Mouse (Mus musculus) large intestine, adult 2 months (tissue): ENCODE data around the gene Mfsd12. TPM values are rescaled to one million over a fixed set of nuclear protein-coding genes. Genes with fewer than 3 reads are reported as not detected.

Experiments used
- DNase-seq: peaks from one replicate; pipeline ENCODE4 v3.0.0-alpha.2; 2012; ENCODE audit warnings: low read depth, low spot score
- WGBS: fragments of 180-500 bp; shearing (Covaris S2); methylation state at CpG from one replicate; pipeline ENCODE4 v1.1.7; 2018; 5-methylcytosine and 5-hydroxymethylcytosine counted together
- polyA plus RNA-seq: library from polyadenylated mRNA; depleted of rRNA; stranded (reverse); fragments of >200 nt; gene quantifications from 2 replicates; pipeline ENCODE4 v1.2.3, GENCODE M21; 2012; rRNA removed

Mfsd12 gene
- 12.1 and 13.6 TPM in 2 replicates for polyA plus RNA-seq

DNA sequence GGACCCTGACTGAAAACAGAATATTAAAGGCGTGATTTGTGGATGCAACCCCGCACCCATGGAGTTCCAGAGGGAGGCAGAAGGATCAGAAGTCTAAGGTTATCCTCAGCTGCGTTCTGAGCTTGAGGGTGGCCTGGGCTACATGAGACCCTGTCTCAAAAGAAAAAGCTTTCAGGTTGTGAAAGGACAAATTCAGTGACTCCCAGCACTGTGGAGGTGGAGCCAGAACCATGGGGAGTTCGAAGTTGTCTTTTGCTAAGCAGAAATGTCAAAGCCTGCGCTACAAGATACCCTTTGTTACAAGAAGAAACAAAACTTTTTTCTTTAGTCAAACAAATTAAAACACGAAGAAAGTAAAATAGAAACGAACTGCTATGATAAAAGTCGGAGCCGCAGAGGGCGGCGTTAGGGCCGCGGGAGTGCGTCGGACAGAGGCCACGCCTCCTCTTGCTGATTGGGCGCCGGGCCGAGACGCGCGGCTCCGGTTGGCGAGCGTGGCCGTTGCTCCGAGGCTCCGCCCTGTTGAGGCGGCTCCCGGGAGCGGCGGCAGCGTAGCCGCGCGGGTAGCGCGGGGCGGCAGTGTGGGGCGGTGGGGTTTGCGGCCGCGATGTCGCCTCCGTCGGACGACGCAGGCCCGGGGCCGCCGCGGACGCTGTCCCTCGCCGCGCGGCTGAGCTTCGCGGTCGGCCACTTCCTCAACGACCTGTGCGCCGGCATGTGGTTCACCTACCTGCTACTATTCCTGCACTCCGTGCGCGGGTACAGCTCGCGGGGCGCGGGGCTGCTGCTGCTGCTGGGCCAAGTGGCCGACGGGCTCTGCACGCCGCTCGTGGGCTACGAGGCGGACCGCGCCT, at the start of gene Mfsd12:
Gene Mfsd12 (plus strand): TSS at position 501 of the 854 bp plus-strand sequence.
- 2% methylated on average over 74 of the region's 79 CpGs for WGBS
- no peak for DNase-seq

DNA sequence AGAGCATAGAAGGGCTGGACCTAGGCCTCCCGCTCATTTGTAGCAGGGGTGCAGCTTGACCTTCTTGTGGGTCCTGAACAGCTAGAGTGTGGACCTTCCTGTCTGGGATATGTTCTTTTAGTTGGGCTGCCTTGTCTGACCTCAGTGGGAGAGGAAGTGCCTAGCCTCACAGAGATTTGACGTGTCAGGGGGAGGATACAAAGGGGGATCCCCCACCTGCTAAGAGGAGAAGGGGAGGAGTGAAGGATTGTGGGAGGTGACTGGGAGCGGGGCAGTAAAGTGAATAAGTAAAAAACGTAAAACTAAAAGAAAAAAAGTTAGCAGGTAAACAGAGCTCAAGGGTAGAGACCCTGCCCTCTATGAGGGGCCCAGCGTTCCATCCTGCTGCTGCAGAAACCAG, 47.7 kb upstream of the Mfsd12 start:
- no peak for DNase-seq
- 82% methylated on average over 5 of the region's 5 CpGs for WGBS

DNA sequence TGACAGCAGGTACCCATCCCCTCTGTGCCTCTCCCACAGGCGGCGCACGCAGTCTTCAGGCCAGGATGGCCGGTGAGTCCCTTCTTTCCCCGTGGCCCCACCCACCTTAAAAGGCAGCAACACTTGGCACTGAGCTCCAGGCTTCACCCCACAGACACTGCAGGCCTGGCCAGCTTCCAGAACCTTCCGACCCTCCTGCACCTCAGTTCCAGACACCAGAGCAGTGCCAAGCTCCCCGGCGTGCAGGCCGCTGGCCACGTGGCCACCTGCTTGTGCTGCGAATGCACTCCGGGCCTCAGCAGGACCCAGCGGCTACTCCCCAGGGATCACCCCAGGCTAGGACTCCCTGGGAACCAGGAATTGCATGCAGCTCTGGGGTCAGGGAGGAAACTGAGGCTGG, 43.7 kb upstream of the Mfsd12 start:
- no peak for DNase-seq
- WGBS: 89% methylated on average over 13 of the region's 13 CpGs

DNA sequence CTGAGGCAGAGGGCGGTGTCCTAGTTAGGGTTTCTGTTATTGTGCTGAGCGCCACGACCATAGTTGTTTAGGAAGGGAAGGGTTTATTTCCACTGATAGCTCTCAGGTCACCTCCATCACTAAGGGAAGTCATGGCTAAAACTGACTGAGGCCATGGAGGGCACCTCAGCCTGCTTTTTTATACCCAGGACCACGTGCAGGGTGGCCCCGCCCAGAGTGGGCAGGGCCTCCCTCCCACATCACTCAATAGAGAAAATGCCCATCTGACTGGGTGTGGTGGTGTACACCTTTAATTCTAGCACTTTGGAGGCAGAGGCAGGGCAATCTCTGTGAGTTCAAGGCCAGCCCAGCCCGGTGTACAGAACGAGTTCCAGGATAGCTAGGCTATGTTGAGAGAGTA, 43.1 kb upstream of the Mfsd12 start:
- 68% methylated on average over 7 of the region's 7 CpGs for WGBS
- no peak for DNase-seq

DNA sequence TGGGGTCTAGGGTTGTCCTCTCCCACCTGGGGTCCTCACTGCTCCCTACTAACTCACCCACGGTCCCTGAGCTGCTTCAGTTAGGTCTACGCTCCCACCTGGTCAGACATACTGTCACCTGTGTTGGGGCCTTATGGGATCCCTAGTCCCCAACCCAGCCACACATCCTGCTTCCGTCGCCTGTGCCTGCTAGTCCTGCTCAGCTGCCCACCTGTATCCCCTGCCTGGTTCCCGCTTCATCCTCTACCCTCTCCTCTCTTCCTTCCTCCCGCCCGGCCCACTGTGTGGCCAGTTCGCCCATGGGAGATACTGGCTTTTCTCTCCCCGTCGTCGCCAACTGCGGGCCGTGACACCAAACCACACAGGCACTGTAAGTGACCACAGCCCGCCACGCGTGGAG, 41.7 kb upstream of the Mfsd12 start:
- DNase-seq: no peak
- WGBS: 94% methylated on average over 16 of the region's 16 CpGs

DNA sequence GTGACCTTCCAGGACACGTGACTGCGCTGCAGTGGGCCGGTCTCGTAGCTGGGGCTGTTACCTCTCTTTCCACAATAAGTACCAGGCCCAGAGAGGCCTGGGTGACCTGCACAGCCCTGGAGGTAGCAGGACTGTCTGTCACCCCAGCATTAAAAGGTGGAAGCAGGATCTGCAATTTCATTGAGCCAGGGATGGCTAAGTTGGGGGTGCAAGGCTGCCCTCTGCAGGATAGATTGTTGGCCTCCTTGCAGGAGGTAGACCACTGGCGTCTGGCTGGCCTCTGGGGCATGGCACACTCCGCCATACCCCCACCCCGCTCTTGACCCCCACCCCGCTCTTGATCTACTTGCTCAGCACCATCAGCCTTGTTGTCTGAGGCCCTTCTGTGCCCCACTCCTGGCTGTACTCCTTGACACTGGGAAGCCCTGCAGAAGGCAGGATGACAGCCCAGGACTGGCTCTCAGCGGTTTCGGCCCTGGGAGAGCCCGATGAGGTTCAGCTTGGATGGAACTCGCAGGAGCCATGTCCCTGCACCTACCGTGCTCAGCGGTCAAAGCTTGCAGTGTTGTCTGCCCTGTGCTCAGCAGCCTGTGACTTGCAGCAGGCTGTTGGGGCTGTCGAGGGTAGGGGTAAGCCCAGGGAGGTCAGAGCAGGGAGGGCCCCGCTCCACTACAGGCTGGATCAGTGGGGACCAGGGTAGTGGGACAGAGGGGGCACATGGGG, 40.8 kb upstream of the Mfsd12 start:
- DNase-seq: no peak
- 59% methylated on average over 16 of the region's 16 CpGs for WGBS

DNA sequence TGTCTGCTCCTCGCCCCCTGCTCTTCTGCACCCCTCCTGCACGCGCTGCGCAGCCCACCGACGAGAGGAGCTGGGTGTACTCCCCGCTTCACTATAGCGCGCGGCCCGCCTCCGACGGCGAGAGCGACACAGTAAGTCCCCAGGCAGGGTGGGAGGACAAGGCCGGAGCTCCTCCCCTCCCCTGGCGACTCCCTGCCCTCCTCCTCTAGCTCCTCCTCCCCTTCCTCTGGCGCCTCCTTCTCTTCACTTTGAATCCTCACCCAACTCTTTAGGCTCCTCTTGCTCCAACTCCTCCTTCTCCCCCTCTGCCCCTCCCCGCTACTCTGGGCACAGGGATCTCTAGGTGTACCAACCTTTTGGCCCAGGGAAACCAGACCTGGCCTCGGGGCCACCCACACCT, 40.0 kb upstream of the Mfsd12 start:
- DNase-seq: no peak
- WGBS: 14% methylated on average over 19 of the region's 20 CpGs

DNA sequence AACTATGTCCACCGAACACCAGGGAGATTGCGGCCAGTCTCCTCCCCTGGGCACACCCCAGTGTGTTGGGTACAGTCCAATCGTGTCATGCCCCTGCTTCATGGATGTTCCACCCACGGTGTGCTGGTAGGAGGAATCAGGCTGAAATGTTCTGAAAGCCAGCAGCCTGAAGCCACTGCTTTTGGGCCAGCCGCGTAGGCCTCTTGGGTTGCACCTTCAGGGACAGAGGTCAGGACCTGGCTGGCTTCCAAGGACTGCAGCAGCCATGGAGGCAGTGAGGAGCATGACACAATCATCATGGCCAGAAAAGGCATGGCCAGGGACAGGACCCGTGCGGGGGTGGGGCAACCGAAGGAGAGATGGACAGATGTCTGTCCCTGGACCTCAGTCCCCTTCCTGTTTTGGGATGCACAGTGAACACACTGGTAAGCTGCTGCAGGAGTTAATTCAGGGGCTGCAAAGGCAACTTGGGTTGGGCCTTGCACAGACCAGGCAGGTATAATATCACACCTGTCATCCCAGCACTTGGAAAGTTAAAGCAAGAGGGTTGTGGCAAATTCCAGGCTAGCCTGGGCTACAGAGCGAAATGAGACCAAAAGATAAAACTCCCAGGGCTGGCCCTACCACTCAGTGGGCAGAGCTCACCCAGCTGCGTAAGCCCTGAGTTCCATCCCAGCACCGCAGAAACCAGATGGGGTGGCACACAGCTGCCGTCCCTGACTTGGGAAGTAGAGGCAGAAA, 38.5 kb upstream of the Mfsd12 start:
- WGBS: 69% methylated on average over 13 of the region's 13 CpGs
- no peak for DNase-seq

DNA sequence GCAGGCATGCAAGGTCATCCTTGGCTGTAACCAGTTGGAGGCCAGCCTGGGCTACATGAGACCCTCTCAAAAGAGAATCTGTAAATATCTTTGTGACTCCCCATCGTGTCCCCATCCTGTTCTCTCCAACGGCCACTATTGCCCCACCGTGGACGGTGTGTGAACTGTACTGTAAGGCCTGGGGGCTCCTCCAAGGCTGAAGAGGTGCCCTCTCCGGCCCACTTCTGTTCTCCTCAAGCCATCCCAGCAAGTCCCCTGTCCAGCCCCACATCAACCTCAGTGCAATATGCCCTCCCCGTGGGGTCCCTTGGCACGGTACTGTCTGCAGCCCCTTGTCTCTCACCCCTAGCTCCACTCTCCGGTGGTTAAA, 38.0 kb upstream of the Mfsd12 start:
- no peak for DNase-seq
- WGBS: 24% methylated on average over 8 of the region's 8 CpGs

DNA sequence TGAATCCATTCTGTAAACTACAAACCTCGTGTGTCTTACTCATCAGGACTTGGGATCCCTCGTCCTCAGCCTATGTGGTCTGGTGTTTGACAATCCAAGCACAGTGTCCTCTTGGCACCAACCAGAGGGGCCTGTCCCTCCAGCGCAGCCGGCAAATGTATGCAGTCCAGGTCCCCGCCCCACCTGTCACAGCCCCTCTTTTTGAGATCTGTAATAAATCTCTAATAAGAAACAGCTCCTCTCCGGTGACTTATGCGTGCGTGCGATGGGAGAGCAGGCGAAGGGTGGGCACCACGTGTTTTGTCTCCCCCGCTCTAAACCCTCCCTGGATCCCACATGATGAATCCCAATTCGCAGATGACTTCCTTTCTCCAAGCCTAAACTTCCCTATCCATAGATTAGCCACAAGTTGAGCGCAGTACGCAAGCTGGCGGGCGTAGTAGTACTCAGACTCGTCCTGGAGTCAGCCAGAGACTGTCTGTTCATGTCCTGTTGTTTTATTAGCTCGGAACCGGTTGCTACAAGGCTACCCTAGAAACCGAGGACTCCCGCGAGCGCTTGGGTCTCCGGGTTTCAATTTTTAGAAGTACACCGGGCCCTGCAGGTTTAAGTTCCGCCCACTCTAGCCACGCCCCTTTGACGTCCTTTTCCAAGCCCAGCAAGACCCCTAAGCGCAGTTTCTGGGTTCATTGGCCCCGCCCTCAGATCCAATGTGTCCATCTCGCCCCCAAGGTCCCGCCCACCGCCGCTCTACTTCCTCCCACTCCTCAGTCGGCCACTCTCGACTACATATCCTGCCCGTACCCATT, 37.3 kb upstream of the Mfsd12 start:
- under 1% methylated on average over 38 of the region's 38 CpGs for WGBS
- DNase-seq: peak; percentile 92

DNA sequence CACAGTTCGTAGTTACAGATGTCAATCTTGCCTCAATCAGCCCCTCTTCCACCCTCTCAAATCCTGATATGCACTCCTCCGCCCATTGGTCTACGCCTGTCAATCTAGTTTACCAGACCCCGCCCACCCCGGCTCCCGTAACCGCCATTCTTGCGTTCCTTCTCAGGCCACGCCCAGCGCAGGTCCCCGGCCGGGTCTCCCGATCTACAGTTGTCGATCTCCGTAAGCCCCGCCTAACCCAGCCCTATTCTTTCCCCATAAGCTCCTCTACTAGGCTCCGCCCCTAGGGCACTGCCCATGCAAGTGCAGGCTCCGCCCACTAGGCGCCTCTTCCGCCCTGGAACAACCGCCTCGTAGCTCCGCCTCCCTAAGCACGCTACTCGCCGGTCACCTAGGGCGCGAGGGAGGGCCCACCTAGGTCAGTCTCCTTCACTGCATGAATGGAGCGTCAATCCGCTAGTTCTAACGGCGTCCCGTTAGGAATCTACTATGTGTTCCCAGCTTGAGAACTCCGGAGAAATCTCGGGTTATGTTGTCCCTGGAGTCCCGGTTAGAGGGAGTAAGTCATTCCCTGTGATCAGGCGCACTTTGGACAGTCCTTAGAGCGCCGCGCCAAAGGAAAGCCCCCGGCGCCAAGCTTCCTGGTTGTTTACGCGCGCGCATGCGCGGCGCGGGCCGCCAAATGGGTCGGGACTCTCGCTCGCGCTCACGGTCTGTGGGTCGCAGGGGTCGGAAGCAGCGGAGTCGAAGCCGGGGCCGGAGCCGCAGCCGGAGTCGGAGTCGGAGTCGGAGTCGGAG, 36.5 kb upstream of the Mfsd12 start, which contains the start of gene Cactin:
Gene Cactin (plus strand): TSS at position 554 of the 798 bp plus-strand sequence.
- WGBS: under 1% methylated on average over 68 of the region's 68 CpGs
- peak; percentile 99 for DNase-seq

DNA sequence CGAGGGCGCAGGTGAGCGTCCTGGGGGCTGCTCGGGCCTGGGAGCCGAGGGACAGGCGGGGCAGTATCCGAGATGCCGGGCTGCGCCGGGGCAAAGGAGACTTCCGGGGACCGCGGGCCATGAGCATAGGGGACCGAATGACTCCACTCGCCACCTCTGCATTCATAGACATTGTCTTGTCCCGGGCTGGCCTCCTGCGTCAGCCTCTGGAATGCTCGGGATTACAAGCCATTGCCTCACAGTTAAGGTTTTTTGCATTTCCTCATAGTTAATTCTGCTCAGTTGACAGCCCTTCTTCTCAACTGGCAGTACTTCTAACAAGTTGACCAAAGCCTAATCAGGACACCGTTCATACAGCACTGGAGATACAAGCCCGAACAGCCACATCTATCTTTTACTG, 35.9 kb upstream of the Mfsd12 start:
- no peak for DNase-seq
- WGBS: 2% methylated on average over 20 of the region's 20 CpGs

DNA sequence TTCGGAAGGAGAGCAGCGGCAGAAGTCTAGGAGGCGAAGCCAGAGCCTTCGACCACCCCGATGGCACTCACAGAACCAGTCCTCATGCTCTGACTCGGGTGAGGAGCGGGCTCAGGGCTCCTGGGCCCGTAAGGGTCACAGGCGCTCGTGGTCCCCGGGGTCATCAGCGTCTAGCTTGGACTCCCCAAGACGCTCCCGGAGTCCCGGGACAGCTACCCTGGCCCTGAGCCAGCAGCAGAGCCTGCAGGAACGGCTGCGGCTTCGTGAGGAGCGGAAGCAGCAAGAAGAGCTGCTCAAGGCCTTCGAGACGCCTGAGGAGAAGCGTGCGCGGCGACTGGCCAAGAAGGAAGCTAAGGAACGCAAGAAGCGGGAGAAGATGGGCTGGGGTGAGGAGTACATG, 34.8 kb upstream of the Mfsd12 start:
- WGBS: 92% methylated on average over 27 of the region's 27 CpGs
- DNase-seq: no peak

DNA sequence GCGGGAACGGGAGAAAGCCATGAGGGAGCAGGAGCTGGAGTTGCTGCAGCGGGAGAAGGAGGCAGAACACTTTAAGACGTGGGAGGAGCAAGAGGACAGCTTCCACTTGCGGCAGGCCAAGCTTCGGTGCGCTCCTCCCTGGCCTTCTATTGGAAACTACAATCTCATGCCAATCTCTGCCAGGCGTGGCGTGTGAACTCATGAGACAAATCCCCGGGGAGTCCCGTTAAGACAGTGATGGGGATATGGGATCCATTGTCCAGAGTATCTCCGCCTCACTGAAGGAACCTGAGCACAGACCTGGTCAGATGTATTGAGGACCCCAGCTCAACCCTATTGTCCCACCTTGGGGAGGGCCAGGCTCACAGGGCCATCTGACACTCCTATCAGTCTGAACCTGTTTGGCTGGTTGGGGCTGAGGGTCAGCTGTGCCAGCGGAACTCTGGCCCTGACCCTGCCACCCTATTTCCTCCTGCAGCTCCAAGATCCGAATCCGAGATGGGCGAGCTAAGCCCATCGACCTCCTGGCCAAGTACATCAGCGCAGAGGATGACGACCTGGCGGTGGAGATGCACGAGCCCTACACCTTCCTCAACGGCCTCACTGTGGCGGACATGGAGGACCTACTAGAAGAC, 34.0 kb upstream of the Mfsd12 start:
- 88% methylated on average over 23 of the region's 23 CpGs for WGBS
- DNase-seq: no peak

DNA sequence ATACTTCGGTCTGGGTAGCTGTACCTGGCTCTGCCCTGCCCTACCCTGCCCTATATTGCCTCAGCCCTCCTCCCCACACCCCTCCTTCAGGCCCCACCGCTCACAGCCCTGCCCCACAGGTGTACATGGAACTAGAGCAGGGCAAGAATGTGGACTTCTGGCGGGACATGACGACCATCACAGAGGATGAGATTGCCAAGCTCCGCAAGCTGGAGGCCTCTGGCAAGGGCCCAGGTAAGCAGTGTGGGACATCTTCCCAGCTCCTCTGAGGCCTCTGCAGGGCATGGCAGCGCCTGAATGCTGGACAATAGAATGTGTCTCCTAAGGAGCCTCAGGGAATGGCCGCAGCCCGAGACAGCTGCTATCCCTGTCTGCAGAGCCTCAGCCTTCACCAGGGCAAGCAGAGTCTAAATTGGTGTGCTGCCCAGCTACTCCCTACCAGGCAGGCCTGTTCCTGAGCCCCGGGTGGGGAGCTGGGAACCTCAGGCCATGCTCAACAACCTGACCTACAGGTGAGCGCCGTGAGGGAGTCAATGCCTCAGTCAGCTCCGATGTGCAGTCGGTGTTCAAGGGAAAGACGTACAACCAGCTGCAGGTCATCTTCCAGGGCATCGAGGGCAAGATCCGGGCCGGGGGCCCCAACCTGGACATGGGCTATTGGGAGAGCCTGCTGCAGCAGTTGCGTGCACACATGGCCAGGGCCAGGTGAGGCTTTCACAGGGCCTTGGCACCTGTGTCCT, 33.3 kb upstream of the Mfsd12 start:
- no peak for DNase-seq
- WGBS: 93% methylated on average over 18 of the region's 18 CpGs

DNA sequence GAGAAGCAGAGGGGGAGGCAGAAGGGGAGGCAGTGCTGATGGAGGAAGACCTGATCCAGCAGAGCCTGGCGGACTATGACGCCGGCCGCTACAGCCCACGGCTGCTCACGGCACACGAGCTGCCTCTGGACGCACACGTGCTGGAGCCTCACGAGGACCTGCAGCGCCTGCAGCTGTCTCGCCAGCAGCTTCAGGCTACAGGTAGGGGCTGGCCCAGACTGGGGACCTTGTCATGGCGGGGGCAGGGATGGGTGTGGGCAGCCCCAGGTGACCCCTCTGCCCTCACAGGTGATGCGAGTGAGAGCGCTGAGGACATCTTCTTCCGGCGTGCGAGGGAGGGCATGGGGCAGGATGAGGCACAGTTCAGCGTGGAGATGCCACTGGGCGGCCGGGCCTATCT, 32.1 kb upstream of the Mfsd12 start:
- no peak for DNase-seq
- WGBS: 95% methylated on average over 21 of the region's 21 CpGs

DNA sequence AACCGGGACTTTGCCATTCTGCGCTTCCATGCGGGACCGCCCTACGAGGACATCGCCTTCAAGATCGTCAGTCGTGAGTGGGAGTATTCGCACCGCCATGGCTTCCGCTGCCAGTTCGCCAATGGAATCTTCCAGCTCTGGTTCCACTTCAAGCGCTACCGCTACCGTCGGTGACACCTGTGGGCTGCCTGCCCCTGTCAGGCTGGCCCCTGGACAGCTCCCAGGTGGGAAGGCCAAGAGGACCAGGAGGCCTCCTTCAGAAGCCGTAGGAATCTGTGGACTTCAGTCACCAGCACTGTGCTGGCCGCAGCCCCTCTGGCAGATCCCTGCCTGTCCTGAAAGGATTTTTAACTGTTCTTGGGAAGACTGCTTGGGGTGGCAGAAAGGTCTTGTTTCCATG, 31.5 kb upstream of the Mfsd12 start:
- DNase-seq: no peak
- 93% methylated on average over 18 of the region's 18 CpGs for WGBS

DNA sequence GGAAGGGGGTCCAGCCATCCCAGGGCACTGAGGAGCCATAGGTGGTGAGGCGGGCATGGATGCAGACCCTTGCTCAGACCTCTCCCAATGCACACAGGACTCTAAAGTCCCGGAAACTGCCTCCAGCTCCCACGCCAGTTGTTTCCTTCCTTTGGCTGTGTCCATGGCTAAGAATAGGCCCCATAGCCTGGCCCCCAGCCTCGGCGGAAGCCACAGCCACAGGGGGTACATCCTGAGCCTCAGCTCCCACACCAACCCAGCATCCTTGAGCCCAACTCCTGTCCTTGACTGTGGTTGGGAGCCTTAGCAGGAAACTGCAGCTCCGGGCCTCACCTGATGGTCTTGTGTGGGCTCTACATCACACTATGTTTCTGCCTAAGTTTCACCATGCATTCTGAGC, 30.4 kb upstream of the Mfsd12 start:
- WGBS: 82% methylated on average over 6 of the region's 6 CpGs
- DNase-seq: no peak
